Mouse (Mus musculus) intestine, embryonic 14.5 days (tissue): ENCODE measurements around the gene Gm49510. TPM values are rescaled to one million over a fixed set of nuclear protein-coding genes. Genes with fewer than 3 reads are reported as not detected.

Experiments
- ATAC-seq: fragments of 200-750 bp; cut with Nextera tagmentation; replicated peaks from 2 replicates; pipeline ENCODE4 v1.8.0; 2017; ENCODE audit warnings: low read depth, moderate number of reproducible peaks, moderate TSS enrichment, moderate library complexity; ENCODE audit not compliant: low FRiP score, low TSS enrichment
- DNase-seq: peaks from one replicate; pipeline ENCODE4 v3.0.0-alpha.2; 2018; ENCODE audit warnings: low spot score
- H3K27ac ChIP-seq: fragments of 300-500 bp; sonication (generic); 2 replicates; pipeline ENCODE4 v1.5.1; 2014; ENCODE audit warnings: low read depth, mild to moderate bottlenecking, control low read depth
- H3K27me3 ChIP-seq: fragments of 300-500 bp; sonication (generic); replicated peaks from 2 replicates; pipeline ENCODE4 v1.6.1; 2014; ENCODE audit warnings: low read length, control low read depth; ENCODE audit not compliant: control insufficient read depth, insufficient read depth
- H3K36me3 ChIP-seq: fragments of 300-500 bp; sonication (generic); 2 replicates; pipeline ENCODE4 v1.6.1; 2014; ENCODE audit warnings: low read length, control low read depth; ENCODE audit not compliant: control insufficient read depth, insufficient read depth
- H3K4me1 ChIP-seq: fragments of 300-500 bp; sonication (generic); replicated peaks from 2 replicates; pipeline ENCODE4 v1.6.1; 2014; ENCODE audit warnings: low read length, control low read depth, mixed read lengths; ENCODE audit not compliant: control insufficient read depth, insufficient read depth
- H3K4me2 ChIP-seq: fragments of 300-500 bp; sonication (generic); 2 replicates; pipeline ENCODE4 v1.6.1; 2014; ENCODE audit warnings: low read length
- H3K4me3 ChIP-seq: fragments of 300-500 bp; sonication (generic); 2 replicates; pipeline ENCODE4 v1.5.1; 2014; ENCODE audit warnings: low read depth, low read length, control low read depth, mixed read lengths
- H3K9ac ChIP-seq: fragments of 300-500 bp; sonication (generic); 2 replicates; pipeline ENCODE4 v1.6.1; 2014; ENCODE audit warnings: mild to moderate bottlenecking, low read length
- H3K9me3 ChIP-seq: fragments of 300-500 bp; sonication (generic); 2 replicates; pipeline ENCODE4 v1.6.1; 2016; ENCODE audit warnings: low read length, control low read depth; ENCODE audit not compliant: control insufficient read depth
- WGBS: fragments of 180-500 bp; shearing (Covaris S2); extraction: QIAGEN DNeasy Blood & Tissue Kit; methylation state at CpG from one replicate; pipeline ENCODE4 v1.1.7; 2014; 5-methylcytosine and 5-hydroxymethylcytosine counted together
- polyA plus RNA-seq: library from polyadenylated mRNA; unstranded; fragments of >200 nt; fragmentation: Nextera tagmentation; extraction: Ambion mirVana; gene quantifications from 2 replicates; pipeline ENCODE4 v1.2.1, GENCODE M21; 2014

Gm49510 gene
- polyA plus RNA-seq, 1 experiment from 2014 or later, result 0.62 TPM

GRCm38 (mm10) chr15:78937311-78937710, 37.8 kb downstream of the Gm49510 start:
- Histone ChIP-seq H3K27ac (no peak overlapping the region), H3K4me1 (peaks cover 8% of the 10 kb centered on the region), H3K4me2 (no peak overlapping the region), H3K36me3 (peaks cover 47% of the 10 kb centered on the region), H3K9me3 (no peaks in the 10 kb centered on the region), H3K4me3 (no peak overlapping the region), H3K9ac (no peak overlapping the region), H3K27me3 (no peaks in the 10 kb centered on the region)
- ATAC-seq, result no peak
- DNase-seq, result no peak
- WGBS, result 87% methylated on average over 10 of the region's 10 CpGs

- H3K9ac ChIP-seq, result no peak overlapping the region
- no peaks in the 10 kb centered on the region for H3K27me3 ChIP-seq
- peaks cover 47% of the 10 kb centered on the region for H3K36me3 ChIP-seq
- peaks cover 8% of the 10 kb centered on the region for H3K4me1 ChIP-seq
- WGBS, result 83% methylated on average over 2 of the region's 2 CpGs
- no peaks in the 10 kb centered on the region for H3K9me3 ChIP-seq
- DNase-seq (no peak), ATAC-seq (no peak)
- H3K4me2 ChIP-seq, result no peak overlapping the region
- H3K27ac ChIP-seq, result no peak overlapping the region
- no peak overlapping the region for H3K4me3 ChIP-seq
Measured at GRCm38 (mm10) chr15:78937963-78938362, 38.5 kb downstream of the Gm49510 start.

DNA sequence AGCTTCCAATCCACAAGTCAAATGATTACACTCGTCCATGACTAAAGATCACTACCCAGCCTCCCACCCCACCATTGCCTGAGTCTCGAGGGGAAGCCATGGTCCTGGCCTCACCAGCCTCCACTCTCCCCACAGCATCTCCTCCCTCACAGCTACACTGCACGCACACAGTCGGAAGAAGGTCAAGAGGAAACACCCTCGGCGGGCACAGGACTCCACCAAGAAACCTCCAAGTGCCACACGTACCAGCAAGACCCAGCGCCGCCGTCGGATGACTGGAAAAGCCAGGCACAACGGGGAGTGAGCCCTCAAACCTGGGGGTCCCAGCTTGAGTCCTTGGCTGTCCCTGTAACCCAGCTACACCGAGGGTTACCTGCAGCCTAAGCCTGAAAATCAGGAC, 40.9 kb downstream of the Gm49510 start:
- H3K27me3 ChIP-seq, result no peaks in the 10 kb centered on the region
- 92% methylated on average over 13 of the region's 13 CpGs for WGBS
- H3K36me3 ChIP-seq, result peaks cover 47% of the 10 kb centered on the region
- H3K4me3 ChIP-seq, result no peak overlapping the region
- no peak overlapping the region for H3K27ac ChIP-seq
- peaks cover 8% of the 10 kb centered on the region for H3K4me1 ChIP-seq
- H3K9ac ChIP-seq, result no peak overlapping the region
- DNase-seq (no peak), ATAC-seq (no peak)
- H3K4me2 ChIP-seq, result no peak overlapping the region
- H3K9me3 ChIP-seq, result no peaks in the 10 kb centered on the region

DNA sequence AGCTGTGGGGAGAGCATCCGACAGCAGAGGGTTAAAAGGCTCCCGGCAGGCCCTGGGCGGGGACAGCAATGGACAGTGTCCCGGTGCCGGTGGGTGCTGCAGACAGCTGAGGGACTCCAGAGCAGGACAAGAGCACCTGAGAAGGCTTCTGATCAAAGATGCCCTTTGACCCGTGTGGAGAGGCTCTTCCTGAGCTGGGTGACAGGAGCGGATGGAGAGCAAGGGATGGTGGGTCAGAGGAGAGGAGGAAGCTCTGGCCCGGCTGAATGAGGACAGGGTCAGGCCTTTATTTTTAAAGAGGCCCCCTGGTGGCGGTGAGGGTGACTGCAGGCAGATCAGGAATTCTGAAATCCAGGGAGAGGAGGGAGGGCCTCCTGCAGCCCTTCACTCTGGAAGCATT, 43.2 kb downstream of the Gm49510 start:
- no peak overlapping the region for H3K27ac ChIP-seq
- ATAC-seq, result peak; percentile 74
- peak overlapping the region; percentile 58 for H3K4me2 ChIP-seq
- peaks cover 43% of the 10 kb centered on the region for H3K36me3 ChIP-seq
- H3K4me1 ChIP-seq, result no peaks in the 10 kb centered on the region; the same call in 1 of the 2 replicates
- peaks cover 3% of the 10 kb centered on the region; the same call in 1 of the 2 replicates for H3K27me3 ChIP-seq
- DNase-seq, result peak; percentile 94
- H3K4me3 ChIP-seq, result peak overlapping the region; percentile 28
- no peaks in the 10 kb centered on the region for H3K9me3 ChIP-seq
- peak overlapping the region; percentile 37; the same call in 1 of the 2 replicates for H3K9ac ChIP-seq
- 2% methylated on average over 9 of the region's 9 CpGs for WGBS

DNA sequence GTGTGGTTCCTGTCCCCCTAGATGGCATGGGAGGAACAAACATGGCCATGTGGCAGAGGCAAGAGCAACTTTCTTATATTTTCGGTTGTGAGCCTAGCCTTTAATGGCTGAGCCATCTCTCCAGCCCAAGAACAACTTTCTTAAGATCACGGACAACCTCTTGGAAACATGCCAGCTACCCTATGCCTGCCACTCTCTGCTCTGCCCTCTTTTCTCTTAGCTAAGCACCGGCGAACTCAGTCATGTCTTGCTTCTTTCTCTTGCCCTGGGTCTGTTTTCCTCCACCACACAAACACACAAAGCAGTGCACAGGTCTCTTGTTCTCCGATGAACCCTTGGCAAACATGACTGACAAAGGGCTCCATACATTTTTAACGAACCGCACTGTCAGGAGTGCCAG, 46.8 kb downstream of the Gm49510 start:
- Histone ChIP-seq H3K9ac (no peak overlapping the region), H3K4me2 (no peak overlapping the region), H3K36me3 (peaks cover 7% of the 10 kb centered on the region), H3K4me3 (no peak overlapping the region), H3K27ac (no peak overlapping the region), H3K27me3 (peaks cover 3% of the 10 kb centered on the region; the same call in 1 of the 2 replicates), H3K9me3 (no peaks in the 10 kb centered on the region), H3K4me1 (peaks cover 6% of the 10 kb centered on the region; the same call in 1 of the 2 replicates)
- no peak for ATAC-seq
- DNase-seq, result no peak
- WGBS, result 81% methylated on average over 7 of the region's 7 CpGs

DNA sequence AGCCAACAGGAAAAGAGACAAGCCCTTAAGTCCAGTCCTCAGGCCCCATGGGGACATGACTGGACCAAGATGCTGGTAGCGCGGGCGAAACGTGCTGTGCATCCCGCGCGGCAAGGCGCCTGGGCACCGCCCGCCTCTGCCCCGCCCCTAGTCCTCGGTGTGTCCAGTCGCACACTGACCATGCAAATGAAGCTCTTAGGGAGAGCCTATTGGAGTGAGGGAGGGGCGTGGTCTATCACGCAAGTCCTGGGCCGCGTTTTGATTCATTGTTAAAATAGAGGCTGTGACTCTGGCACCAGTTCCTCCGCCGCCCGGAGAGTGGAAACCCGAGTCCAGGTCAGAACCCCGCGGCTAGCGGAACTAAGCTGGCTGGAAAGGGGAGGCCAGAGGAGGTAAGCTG, 48.2 kb downstream of the Gm49510 start, which contains the start of gene Triobp:
Gene Triobp, plus strand, starts transcription at position 68 of the 400 bp plus-strand sequence.
- DNase-seq, result peak; percentile 87
- Histone ChIP-seq H3K9ac (peak within 1 kb of the TSS; percentile 53), H3K36me3 (no peaks in the 10 kb centered on the region), H3K4me2 (peak within 1 kb of the TSS; percentile 80), H3K4me3 (peak within 1 kb of the TSS; percentile 48), H3K9me3 (no peaks in the 10 kb centered on the region), H3K27ac (peak within 1 kb of the TSS; percentile 4; the same call in 1 of the 2 replicates), H3K4me1 (peaks cover 6% of the 10 kb centered on the region; the same call in 1 of the 2 replicates), H3K27me3 (peaks cover 3% of the 10 kb centered on the region; the same call in 1 of the 2 replicates)
- peak; percentile 92 for ATAC-seq
- WGBS, result under 1% methylated on average over 24 of the region's 24 CpGs

DNA sequence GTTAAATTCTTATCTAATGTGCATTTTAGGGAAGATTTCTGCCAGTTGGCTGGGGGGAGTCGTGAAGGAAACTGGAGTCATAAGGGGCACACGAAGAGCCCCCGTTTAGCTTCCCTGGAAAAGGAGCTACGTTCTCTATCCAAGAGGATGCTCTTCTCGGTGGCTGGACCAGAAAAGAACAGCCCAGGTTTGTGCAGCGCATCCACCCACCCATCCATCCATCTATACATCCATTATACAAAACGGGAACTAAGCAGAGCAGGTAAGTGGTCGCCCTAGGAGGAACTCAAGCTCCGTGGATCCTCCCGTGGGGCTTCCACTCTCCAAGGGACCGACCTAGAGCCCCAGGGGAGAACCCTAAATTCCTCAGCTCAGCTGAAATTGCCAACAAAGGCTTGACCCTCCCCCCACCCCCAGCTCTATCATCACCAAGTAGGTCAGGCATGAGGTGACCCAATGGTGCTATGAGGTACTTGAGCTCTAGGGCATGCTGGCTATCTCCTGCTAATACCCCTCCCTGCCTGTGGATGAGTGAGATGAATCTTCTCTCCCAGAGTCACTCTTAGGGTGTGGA, 48.8 kb downstream of the Gm49510 start:
- ATAC-seq, result no peak
- peak overlapping the region; percentile 4; the same call in 1 of the 2 replicates for H3K27ac ChIP-seq

GRCm38 (mm10) chr15:78948883-78949282, 49.4 kb downstream of the Gm49510 start:
- Histone ChIP-seq H3K9ac (no peak overlapping the region), H3K36me3 (no peaks in the 10 kb centered on the region), H3K4me2 (no peak overlapping the region; the same call in 1 of the 2 replicates), H3K4me1 (peaks cover 6% of the 10 kb centered on the region; the same call in 1 of the 2 replicates), H3K27ac (no peak overlapping the region), H3K27me3 (peaks cover 3% of the 10 kb centered on the region; the same call in 1 of the 2 replicates), H3K9me3 (no peaks in the 10 kb centered on the region), H3K4me3 (no peak overlapping the region)
- 96% methylated on average over 3 of the region's 3 CpGs for WGBS
- DNase-seq (no peak), ATAC-seq (no peak)

More for the DNA sequence above, 48.8 kb downstream of the Gm49510 start:
- H3K4me3 ChIP-seq, result peak overlapping the region; percentile 48
- peaks cover 6% of the 10 kb centered on the region; the same call in 1 of the 2 replicates for H3K4me1 ChIP-seq
- H3K4me2 ChIP-seq, result peak overlapping the region; percentile 80
- no peaks in the 10 kb centered on the region for H3K36me3 ChIP-seq
- H3K9ac ChIP-seq, result peak overlapping the region; percentile 53
- peak; percentile 54 for DNase-seq
- WGBS, result 8% methylated on average over 11 of the region's 11 CpGs
- H3K9me3 ChIP-seq, result no peaks in the 10 kb centered on the region
- H3K27me3 ChIP-seq, result peaks cover 3% of the 10 kb centered on the region; the same call in 1 of the 2 replicates

GRCm38 (mm10) chr15:78955663-78956062, 56.2 kb downstream of the Gm49510 start:
- H3K27me3 ChIP-seq, result no peaks in the 10 kb centered on the region
- no peak overlapping the region for H3K9ac ChIP-seq
- no peak overlapping the region for H3K4me2 ChIP-seq
- H3K4me3 ChIP-seq, result no peak overlapping the region
- no peaks in the 10 kb centered on the region for H3K4me1 ChIP-seq
- 0 out of 2 replicates have a peak, but pooled peaks cover 4% of the 10 kb centered on the region for H3K36me3 ChIP-seq
- WGBS, result 75% methylated on average over 3 of the region's 3 CpGs
- H3K27ac ChIP-seq, result no peak overlapping the region
- H3K9me3 ChIP-seq, result no peaks in the 10 kb centered on the region
- DNase-seq (no peak), ATAC-seq (no peak)
